Mouse (Mus musculus): ENCODE results near the gene Car11.

The Car11 gene

DNA sequence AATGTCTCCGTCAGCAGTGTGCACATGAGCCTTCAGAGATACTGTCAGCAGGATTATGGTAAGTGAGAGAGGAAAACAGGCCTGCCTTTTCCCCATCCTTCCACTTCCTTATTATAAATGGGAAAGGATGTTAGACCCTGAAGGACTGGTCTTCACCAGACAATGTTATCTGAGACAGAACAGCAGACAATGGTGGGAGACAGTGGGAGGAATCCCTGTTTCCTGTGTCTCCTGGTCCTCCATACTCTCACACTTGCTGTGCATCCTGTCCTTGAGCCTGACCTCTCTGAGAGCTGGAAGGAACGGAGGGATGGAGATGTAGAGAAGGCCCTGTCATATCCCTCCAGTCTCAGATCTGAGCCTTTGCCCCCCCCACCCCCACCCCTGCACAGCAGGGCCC is 7.3 kb upstream of the Car11 start:
- DNase-seq: no peak

DNA sequence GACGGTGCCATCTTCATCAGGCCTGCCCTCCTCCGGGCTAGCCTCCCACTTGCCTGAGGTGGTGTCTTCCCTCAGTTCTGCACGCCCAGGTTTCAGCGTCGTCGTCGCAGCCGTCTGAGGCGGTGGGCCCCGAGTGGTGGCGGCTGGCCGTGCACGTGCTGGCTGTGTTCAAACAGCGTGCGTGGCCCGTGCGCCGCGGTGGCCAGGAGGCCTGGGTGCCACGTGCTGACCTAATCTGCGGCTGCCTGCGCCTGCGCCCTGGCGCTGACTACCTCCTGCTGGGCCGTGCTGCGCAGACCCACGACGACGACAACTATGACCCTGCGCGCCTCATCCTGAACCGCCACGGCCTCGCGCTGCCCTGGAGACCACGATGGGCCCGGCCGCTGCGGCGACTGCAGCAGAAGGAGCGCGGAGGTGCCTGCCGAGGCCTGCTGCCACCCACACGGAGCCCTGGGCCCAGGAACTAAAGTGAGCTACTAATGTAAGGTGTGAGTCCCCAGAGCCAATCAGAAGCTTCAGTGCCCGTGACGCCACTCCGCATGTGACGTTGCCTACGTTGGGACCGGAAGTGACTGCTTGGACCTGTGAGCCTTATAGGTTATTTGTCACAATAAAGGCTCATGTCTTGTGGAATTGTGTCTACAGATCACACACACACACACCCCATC is 5.6 kb upstream of the Car11 start, which contains the start of gene Sec1:
TSS of gene Sec1 (minus strand) at position 482 of the 671 bp plus-strand sequence.
- no peak for DNase-seq

DNA sequence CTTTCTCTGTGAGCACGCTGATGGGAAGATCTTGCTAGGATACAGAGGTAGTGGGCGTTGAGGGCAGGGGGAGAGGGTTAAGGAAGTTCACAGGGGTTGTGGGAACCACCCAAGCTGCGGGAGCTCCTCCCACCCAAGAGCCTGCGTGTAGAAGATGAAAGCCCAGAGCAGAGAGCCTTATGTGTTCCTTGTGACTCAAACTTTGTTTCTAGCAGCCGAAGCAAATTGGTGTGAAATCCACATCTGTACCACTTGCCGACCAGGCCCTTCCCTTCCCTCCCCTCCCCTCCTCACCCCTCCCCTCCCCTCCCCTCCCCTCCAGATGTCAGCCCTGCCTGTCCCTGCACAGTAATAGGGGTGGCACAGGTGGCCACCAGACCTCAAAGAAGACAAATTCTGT is 4.5 kb upstream of the Car11 start:
- DNase-seq: no peak

DNA sequence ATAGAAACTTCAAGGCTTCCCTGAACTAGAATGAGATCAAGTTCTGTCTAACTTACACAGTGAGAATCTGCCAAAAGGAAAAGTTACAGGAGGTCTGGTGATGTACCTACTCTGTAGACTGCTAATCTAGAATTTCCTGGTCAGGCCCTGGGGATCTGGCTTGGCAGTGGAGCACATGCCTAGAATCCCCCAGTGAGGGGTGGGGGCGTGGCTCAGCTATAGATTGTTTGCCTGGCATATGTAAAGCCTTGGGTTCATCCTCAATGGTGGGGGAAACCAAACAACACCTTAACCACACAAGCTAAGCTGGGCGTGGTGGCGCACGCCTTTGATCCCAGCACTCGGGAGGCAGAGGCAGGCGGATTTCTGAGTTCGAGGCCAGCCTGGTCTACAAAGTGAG is 1.7 kb upstream of the Car11 start:
- no peak for DNase-seq

DNA sequence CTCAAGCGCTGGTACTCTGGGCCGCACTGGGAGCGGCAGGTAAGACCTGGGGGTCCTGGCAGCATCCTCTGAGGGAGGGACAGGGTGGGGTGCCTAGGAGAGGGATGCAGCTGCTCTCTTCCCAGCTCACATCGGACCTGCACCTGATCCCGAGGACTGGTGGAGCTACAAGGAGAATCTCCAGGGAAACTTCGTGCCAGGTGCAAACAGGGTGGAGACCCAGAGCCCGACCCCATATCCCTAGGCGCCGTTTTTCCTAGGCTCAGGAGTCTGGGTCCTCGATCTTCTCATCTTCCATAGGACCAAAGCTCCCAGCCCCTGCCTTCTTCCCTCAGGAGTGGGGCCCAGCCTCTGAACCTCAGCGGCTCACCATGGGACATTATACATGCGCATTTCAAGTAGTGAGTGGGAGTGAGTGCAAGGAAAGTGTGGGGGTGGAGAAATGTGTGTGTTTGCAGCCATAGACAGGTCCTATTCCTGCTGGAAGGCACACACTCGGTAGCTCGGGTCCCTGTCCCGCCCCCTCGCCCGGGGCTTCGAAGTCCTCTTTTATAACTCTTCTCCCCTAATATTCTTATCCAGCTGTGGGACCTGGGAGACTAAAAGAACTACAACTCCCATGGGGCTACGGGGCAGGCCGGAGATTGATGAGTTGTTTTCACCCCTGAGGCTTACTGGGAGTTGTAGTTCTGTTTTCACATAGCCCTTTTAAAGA is 815 bp downstream of the Car11 start:
- DNase-seq: peak; percentile 76

DNA sequence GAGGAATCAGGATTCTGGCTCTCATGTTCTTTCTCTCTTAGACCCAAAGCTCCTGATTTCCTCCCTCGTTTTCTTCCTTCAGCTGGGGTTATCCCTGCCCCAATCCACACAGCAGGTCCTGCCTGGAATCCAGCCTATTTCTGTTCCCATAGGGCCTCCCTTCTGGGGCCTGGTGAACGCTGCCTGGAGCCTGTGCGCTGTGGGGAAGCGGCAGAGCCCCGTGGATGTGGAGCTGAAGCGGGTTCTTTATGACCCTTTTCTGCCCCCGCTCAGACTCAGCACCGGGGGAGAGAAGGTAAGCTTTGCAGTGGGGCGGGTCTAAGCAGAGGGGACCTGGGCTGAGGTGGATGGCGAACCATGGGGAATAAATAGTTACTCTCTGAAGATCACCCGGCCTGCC is 1.4 kb downstream of the Car11 start:
- peak; percentile 55 for DNase-seq

DNA sequence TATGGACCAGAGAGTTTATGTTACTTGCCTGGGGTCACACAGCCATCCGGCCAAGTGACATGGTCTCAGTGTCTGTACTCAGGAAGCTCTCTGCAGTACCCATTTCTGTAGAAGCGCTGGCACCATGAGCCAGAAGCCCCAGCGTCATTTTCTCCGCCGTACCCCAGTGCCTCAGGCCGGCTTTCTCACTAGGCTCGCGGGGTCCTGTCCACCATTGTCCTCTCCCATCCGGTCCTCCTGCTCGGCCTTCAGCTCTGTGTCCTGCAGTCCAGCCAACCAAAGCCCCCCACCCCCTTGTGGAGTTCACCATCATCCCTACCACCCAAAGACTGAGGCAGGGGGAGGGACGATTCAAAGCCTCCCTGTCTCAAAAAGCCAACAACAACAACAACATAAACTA is 2.0 kb downstream of the Car11 start:
- DNase-seq: no peak

DNA sequence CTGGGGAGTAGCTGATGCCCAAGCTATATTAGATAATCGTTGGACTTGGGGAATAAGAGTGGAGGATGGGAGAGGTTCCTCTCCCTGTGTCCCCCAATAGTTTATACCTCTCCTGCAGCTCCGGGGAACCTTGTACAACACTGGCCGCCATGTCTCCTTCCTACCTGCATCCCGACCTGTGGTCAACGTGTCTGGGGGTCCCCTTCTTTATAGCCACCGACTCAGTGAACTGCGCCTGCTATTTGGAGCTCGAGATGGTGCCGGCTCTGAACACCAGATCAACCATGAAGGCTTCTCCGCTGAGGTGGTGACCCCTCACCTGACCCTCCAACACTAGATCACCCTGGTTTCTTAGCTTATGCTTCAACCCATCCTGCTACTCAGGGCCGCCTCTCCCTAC is 2.7 kb downstream of the Car11 start:
- DNase-seq: no peak

DNA sequence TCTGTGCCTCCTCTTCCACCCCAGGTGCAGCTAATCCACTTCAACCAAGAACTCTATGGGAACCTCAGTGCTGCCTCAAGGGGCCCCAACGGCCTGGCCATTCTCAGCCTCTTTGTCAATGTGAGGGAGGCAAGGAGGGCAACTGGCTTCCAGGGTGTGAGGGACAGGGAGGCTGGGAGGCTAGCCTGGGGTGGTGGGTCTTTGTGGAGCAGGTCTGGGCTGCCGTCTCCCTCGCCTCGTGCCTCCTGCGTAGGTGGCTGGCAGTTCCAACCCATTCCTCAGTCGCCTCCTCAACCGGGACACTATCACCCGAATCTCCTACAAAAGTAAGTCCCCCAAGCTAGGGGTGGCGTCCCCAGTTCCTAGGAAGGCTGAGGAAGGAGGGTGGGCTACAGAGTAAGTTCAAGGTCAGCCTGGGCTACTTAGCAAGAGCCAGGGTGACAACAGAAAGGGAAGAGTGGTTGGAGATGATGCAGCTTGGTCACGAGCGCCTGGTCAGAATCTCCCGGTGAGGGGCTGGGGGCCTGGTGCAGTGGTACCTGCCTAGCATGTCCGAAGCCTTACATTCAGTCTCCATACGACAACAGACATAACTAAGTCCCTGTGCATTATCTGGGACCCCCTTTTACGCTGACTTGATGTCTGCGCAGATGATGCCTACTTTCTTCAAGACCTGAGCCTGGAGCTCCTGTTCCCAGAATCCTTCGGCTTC is 3.3 kb downstream of the Car11 start:
- peak; percentile 52 for DNase-seq

DNA sequence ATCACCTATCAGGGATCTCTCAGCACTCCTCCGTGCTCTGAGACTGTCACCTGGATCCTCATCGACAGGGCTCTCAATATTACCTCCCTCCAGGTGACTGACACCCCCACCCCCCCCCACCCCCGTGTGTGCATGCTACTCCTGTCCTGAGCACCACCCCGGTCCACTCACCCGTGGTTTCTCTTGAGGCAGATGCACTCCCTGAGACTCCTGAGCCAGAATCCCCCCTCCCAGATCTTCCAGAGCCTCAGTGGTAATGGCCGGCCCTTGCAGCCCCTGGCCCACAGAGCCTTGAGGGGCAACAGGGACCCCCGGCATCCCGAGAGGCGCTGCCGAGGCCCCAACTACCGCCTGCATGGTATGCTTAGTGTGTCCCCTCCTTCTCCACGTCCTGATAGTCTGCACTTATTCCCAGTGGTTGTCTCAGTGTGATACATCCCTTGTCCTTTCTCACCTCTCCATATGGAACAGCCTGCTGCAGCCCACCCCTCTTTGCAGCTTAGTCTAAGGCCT is 3.9 kb downstream of the Car11 start:
- DNase-seq: peak; percentile 70

DNA sequence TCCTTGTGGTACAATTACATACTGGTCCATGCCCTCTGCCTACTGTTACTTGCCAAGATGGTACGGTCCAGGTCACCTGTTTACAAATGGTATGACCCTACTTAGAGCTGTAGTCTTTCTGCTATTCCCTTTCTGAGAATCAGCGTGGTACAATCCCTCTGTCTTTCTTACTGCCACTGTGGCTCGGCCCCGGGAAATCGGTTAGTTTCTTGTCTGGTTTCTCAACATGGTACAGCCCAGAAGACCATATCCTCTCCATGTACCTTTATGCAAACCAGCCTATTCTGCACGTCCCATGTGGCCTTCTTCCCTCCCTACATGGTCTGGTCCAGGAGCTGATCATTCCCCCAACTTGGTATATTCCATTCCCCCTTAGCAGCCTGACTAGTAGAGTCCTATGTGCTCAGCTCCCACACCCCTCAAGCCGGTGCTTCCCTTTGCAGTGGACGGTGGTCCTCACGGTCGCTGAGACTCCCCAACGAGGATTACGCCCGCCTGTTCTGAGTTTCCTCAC is 4.5 kb downstream of the Car11 start:
- DNase-seq: peak; percentile 82

DNA sequence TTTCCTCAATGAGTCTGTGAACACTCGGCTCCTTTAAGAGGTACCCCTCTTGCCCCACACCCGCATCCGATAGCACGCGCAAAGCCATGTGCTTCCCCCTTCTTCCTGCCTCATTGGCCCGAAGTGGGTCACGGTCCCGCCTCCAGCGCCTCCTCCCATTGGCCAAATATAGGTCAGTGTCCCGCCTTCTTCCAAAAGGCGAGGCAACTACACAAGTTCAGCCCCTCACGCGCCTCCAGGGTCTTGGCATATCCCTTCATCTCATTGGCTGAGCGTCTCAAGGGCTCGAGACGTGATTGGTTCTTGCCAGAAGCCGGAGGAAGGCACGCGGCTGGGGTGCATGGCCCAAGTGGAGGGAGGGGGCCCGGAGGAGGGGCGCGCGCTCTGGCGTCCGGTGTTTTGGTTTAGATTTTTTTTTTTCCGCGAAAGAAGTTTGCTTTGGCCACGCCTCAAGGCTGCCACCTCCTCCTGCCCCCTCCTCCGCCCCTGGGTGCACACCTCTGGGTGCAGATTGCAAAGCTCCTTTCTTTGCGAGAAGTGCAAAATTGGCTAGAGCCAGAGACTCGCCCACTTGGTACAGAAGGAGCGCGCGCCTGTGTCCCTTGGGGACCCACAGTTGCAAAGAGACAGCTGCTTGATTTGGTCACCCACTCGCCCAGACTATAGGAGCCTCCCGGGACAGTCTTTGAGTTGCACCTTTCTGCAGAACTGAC is 5.2 kb downstream of the Car11 start, which contains the start of gene Dbp:
TSS of gene Dbp (plus strand) at position 359 of the 713 bp plus-strand sequence.
- DNase-seq: peak; percentile 99

DNA sequence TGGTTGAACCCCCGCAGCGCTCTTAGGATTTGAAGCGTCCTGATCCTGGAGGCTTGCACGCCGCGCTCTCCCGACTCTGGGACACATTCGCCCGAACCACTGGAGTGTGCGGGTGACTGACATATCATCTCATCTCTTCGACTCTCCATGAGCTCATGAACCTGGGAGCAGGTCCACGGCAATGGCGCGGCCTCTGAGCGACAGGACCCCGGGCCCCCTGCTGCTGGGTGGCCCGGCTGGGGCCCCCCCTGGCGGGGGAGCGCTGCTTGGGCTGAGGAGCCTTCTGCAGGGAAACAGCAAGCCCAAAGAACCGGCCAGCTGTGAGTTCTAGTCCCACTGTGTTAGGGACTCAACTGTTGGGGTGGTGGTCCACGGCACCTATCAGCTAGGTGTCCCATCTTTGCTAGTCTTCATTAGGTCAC is 5.8 kb downstream of the Car11 start:
- DNase-seq: peak; percentile 75

DNA sequence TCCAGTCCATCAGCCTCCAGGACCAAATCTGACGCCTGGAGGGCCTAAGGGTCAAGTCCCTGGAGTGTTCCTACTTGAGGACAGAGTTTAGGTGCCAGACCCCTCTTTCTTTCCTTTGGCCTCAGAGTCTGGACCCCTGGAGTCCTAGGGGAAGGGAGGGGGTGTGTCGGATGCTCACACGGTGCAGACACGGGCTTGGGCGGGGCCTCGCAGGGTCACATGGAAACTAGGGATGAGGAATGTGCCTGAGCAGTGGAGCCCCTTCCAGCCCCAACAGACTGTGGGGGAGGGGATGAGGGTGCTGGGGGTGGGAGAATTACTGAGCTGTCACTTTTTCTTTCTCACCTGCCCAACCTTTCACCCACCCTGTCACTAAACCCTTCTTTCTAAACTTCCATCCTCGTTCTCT is 6.2 kb downstream of the Car11 start:
- DNase-seq: peak; percentile 83

DNA sequence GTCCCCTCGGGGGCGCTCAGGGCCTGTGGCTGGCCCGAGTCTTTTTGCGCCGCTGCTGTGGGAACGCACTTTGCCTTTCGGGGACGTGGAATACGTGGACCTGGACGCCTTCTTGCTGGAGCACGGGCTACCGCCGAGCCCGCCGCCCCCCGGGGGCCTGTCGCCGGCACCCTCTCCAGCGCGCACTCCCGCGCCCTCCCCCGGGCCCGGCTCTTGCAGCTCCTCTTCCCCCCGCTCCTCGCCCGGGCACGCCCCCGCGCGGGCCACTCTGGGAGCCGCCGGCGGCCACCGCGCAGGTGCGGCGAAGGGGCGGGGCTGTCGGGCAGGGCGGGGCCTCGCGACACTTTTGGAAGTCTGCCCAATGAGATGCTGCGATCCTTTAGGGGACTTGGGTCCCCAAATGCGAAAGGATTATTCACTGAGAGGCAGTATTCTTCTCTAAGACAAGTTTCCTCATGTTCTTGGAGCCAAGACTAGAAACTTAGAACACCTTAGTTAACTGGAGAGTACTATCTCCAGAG is 7.1 kb downstream of the Car11 start:
- DNase-seq: peak; percentile 89

DNA sequence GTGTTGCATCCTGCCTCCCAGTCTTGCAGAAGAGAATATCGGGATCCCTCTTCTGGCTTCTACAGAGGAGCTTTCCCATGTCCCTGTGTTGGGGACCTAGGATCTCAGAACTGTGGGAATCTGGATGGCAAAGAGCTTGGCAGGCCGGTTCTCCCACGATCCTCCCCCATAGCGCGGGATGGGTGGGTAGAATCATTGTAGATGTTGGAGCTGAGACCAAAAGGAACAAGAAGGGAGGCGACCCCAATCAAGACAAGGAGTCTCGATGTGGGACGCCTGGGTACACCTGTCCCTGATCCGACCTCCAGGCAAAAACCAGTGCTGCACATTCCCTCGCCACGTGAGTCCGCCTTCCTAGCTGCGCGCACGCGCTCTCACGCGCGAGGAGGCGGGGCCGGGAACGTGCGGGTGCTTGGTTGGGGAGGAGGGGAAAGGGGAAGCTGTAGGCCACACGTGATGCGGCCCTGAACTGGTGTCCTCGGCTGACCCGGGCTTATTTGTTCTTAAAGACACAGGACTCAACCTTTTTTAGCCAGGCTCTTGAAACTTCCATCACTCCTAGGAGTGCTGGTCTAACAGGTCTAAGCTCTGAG is 7.8 kb downstream of the Car11 start:
- peak; percentile 97 for DNase-seq

DNA sequence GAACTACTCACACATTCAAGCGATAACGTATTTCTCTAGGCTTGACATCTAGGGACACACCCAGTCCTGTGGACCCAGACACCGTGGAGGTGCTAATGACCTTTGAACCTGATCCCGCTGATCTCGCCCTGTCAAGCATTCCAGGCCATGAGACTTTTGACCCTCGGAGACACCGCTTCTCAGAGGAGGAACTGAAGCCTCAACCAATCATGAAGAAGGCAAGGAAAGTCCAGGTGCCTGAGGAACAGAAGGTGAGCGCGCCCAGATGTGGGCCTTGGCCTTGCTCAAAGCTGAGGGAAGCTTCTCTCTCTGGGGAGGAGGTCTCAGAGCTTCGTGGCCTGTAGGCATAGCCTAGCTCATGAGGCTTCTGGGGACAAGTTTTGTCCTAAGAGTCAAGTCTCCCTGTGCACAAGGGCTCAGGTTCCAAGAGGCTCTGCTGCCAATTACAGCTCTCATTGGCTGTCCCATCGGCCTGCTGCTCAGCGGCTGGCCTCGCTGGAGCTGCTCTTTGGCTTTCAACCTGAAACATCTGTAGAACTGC is 8.6 kb downstream of the Car11 start:
- peak; percentile 50 for DNase-seq

DNA sequence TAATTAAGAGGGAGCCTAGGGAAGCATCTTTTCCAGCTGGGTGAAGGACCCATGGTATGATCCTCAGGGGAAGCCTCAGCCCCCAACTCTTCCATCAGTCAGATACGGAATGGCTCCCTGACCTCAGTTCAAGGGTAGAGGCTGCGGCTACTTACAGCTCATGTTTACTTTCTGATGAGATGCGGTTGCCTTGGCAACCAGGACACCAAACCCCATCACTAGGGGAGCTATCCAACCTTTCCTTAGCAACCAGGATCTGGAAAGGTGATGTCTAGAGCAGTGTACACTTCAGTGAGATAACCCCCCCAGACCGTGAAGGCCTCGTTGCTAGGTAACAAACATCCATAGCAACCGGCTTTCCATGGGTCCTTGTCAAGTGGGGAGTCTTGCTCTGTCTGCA is 9.4 kb downstream of the Car11 start:
- no peak for DNase-seq

DNA sequence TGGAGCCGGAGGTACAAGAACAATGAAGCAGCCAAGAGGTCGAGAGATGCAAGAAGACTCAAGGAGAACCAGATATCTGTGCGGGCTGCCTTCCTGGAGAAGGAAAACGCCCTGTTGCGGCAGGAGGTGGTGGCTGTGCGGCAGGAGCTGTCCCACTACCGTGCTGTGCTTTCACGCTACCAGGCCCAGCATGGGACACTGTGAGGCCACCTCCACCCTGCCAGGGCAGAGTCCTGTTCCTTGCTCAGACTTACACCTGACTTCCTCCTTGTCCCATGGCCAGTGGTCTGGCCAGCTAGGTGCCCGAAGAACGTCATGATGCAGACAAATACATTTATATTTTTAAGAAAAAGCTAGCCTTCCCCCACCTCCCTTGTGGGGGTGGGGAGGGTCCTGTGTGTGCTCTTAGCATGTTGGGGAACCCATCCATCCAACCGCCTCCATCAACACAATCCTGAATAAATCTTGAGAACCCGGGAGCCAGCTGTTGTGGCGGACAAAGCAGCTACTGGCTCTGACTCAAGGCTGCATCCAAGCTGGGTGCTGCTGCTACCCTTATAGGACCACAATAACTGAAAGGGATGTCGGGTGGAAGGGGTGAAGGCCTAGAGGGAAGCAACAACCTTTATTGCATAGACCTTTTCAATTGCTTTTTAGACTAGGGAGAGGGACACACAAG is 10.2 kb downstream of the Car11 start:
- DNase-seq: no peak

DNA sequence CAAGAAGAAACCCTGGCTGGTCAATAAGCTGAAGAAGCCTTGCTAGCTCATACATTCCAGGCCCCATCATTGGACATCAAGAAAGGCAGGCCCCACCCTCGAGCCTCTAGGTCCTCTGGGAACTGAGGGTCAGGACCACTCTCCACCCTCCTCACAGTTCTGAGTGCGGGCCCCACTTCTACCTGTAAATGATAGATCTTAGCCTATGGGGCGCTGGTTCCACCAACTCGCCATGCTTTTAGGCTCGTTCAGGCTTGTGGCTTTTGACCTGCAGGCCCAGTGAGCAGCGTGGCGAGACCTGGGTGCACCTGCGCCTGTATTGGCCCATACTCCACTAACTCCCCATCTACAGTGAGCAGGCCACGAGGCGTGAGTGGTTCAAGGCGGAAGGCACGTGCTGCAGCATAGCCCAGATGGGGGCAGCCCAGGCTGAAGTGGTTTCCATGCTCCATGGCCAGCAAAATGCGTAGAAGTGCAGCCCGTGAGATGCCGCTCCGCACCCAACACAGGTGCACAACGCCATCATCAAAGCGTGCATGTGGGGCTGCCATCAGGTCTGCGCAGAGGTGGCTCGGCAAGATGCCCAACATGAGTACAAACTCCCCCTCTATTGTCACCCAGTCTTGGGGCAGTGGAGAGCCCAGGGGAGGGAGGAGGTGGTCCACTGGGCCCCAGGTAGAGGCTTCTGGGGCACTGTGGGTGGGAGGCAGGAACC is 11.0 kb downstream of the Car11 start:
- no peak for DNase-seq
